Mouse (Mus musculus) embryonic facial prominence, embryonic 13.5 days (tissue): Measurements from ENCODE around the gene Kcnk4. TPM values are rescaled to one million over a fixed set of nuclear protein-coding genes. Genes with fewer than 3 reads are reported as not detected.
"Not testable (repeated sequence)": the region's sequence is repeated elsewhere in the genome, so short reads cannot be mapped to it uniquely, and the experiment has no call there.

Experiments
- ATAC-seq: fragments of 200-750 bp; cut with Nextera tagmentation; 2 replicates; pipeline ENCODE4 v1.8.0; 2017; ENCODE audit warnings: low read depth; ENCODE audit not compliant: insufficient number of reproducible peaks, insufficient read depth, low FRiP score, low TSS enrichment
- H3K27ac ChIP-seq: fragments of 300-500 bp; sonication (generic); 2 replicates; pipeline ENCODE4 v1.5.1; 2015; ENCODE audit warnings: moderate library complexity, mild to moderate bottlenecking, inconsistent platforms
- H3K27me3 ChIP-seq: fragments of 300-500 bp; sonication (generic); 2 replicates; pipeline ENCODE4 v1.6.1; 2015; ENCODE audit warnings: mild to moderate bottlenecking, inconsistent platforms
- H3K36me3 ChIP-seq: fragments of 300-500 bp; sonication (generic); 2 replicates; pipeline ENCODE4 v1.6.1; 2015; ENCODE audit warnings: mild to moderate bottlenecking, inconsistent platforms
- H3K4me1 ChIP-seq: fragments of 300-500 bp; sonication (generic); 2 replicates; pipeline ENCODE4 v1.6.1; 2015; ENCODE audit warnings: inconsistent platforms
- H3K4me2 ChIP-seq: fragments of 300-500 bp; sonication (generic); 2 replicates; pipeline ENCODE4 v1.6.1; 2015; ENCODE audit warnings: moderate library complexity, mild to moderate bottlenecking, inconsistent platforms
- H3K4me3 ChIP-seq: fragments of 300-500 bp; sonication (generic); 2 replicates; pipeline ENCODE4 v1.5.1; 2015; ENCODE audit warnings: mild to moderate bottlenecking, inconsistent platforms
- H3K9ac ChIP-seq: fragments of 300-500 bp; sonication (generic); 2 replicates; pipeline ENCODE4 v1.6.1; 2015; ENCODE audit warnings: mild to moderate bottlenecking, inconsistent platforms
- H3K9me3 ChIP-seq: fragments of 300-500 bp; sonication (generic); 2 replicates; pipeline ENCODE4 v1.6.1; 2016; ENCODE audit warnings: inconsistent platforms
- WGBS: fragments of 180-500 bp; shearing (Covaris S2); methylation state at CpG from one replicate; pipeline ENCODE4 v1.1.7; 2015; ENCODE audit warnings: mixed read lengths; 5-methylcytosine and 5-hydroxymethylcytosine counted together
- polyA plus RNA-seq: library from polyadenylated mRNA; unstranded; fragments of >200 nt; fragmentation: Nextera tagmentation; extraction: Ambion mirVana; gene quantifications from 2 replicates; pipeline ENCODE4 v1.2.1, GENCODE M21; 2015

Kcnk4 gene
- polyA plus RNA-seq, 1 experiment from 2014 or later, result 1.2 TPM

GRCm38 (mm10) chr19:6909507-6910289 is 24.6 kb downstream of the Kcnk4 start, which contains the start of the genes Trmt112 and Prdx5:
Gene Trmt112 (plus strand): TSS chr19:6909698.
Gene Prdx5 (minus strand): TSS chr19:6910106.
- peak within 1 kb of the TSS; percentile 81 for H3K4me2 ChIP-seq
- H3K4me3 ChIP-seq, result peak within 1 kb of the TSS; percentile 68
- under 1% methylated on average over 65 of the region's 65 CpGs for WGBS
- no peaks in the 10 kb centered on the region for H3K27me3 ChIP-seq
- H3K9ac ChIP-seq, result peak within 1 kb of the TSS; percentile 78
- no peaks in the 10 kb centered on the region for H3K9me3 ChIP-seq
- peaks cover 65% of the 10 kb centered on the region for H3K36me3 ChIP-seq
- ATAC-seq, result peak; percentile 89
- H3K4me1 ChIP-seq, result peaks cover 28% of the 10 kb centered on the region
- peak within 1 kb of the TSS; percentile 99 for H3K27ac ChIP-seq

- no peak for ATAC-seq
- Histone ChIP-seq H3K27ac (peak overlapping the region; percentile 99), H3K27me3 (no peaks in the 10 kb centered on the region), H3K4me1 (peaks cover 28% of the 10 kb centered on the region), H3K36me3 (peaks cover 66% of the 10 kb centered on the region), H3K9me3 (no peaks in the 10 kb centered on the region), H3K4me2 (peak overlapping the region; percentile 81), H3K9ac (peak overlapping the region; percentile 78), H3K4me3 (peak overlapping the region; percentile 68)
- WGBS, result 4% methylated on average over 11 of the region's 11 CpGs
These were observed 25.3 kb downstream of the Kcnk4 start for GRCm38 (mm10) chr19:6909021-6909420.

- peaks cover 28% of the 10 kb centered on the region for H3K4me1 ChIP-seq
- 78% methylated on average over 7 of the region's 7 CpGs for WGBS
- ATAC-seq, result no peak
- H3K27ac ChIP-seq, result no peak overlapping the region
- H3K9me3 ChIP-seq, result no peaks in the 10 kb centered on the region
- peak overlapping the region; percentile 68 for H3K4me3 ChIP-seq
- peaks cover 57% of the 10 kb centered on the region for H3K36me3 ChIP-seq
- peak overlapping the region; percentile 78 for H3K9ac ChIP-seq
- H3K27me3 ChIP-seq, result no peaks in the 10 kb centered on the region
- H3K4me2 ChIP-seq, result peak overlapping the region; percentile 81
These were observed 26.3 kb downstream of the Kcnk4 start for GRCm38 (mm10) chr19:6907811-6908540.

GRCm38 (mm10) chr19:6907094-6907493 is 27.2 kb downstream of the Kcnk4 start:
- Histone ChIP-seq H3K27me3 (no peaks in the 10 kb centered on the region), H3K4me1 (peaks cover 28% of the 10 kb centered on the region), H3K36me3 (peaks cover 48% of the 10 kb centered on the region), H3K9me3 (no peaks in the 10 kb centered on the region), H3K4me2 (no peak overlapping the region), H3K4me3 (no peak overlapping the region), H3K27ac (no peak overlapping the region), H3K9ac (peak overlapping the region; percentile 78; the same call in 1 of the 2 replicates)
- ATAC-seq, result no peak
- WGBS, result 93% methylated on average over 8 of the region's 8 CpGs

GRCm38 (mm10) chr19:6906199-6906598 is 28.1 kb downstream of the Kcnk4 start:
- no peak for ATAC-seq
- no peaks in the 10 kb centered on the region for H3K27me3 ChIP-seq
- no peak overlapping the region for H3K27ac ChIP-seq
- no peak overlapping the region for H3K4me3 ChIP-seq
- no peak overlapping the region for H3K4me2 ChIP-seq
- 81% methylated on average over 3 of the region's 3 CpGs for WGBS
- H3K36me3 ChIP-seq, result peaks cover 40% of the 10 kb centered on the region
- peaks cover 22% of the 10 kb centered on the region for H3K4me1 ChIP-seq
- H3K9ac ChIP-seq, result no peak overlapping the region
- H3K9me3 ChIP-seq, result no peaks in the 10 kb centered on the region

GRCm38 (mm10) chr19:6905498-6906159 is 28.7 kb downstream of the Kcnk4 start:
- H3K4me2 ChIP-seq, result no peak overlapping the region
- H3K27me3 ChIP-seq, result no peaks in the 10 kb centered on the region
- H3K9me3 ChIP-seq, result no peaks in the 10 kb centered on the region
- peaks cover 18% of the 10 kb centered on the region for H3K4me1 ChIP-seq
- peak overlapping the region; percentile 27; the same call in 1 of the 2 replicates for H3K9ac ChIP-seq
- WGBS, result 91% methylated on average over 11 of the region's 11 CpGs
- no peak overlapping the region; the same call in 1 of the 2 replicates for H3K4me3 ChIP-seq
- no peak overlapping the region for H3K27ac ChIP-seq
- peaks cover 37% of the 10 kb centered on the region for H3K36me3 ChIP-seq
- ATAC-seq, result no peak

- Histone ChIP-seq H3K27ac (no peak overlapping the region), H3K4me1 (peaks cover 18% of the 10 kb centered on the region), H3K4me3 (no peak overlapping the region), H3K27me3 (no peaks in the 10 kb centered on the region), H3K9ac (no peak overlapping the region), H3K36me3 (peaks cover 37% of the 10 kb centered on the region), H3K9me3 (no peaks in the 10 kb centered on the region), H3K4me2 (no peak overlapping the region)
- WGBS, result 77% methylated on average over 2 of the region's 2 CpGs
- no peak for ATAC-seq
These were observed 29.5 kb downstream of the Kcnk4 start for GRCm38 (mm10) chr19:6904846-6905245.

- Histone ChIP-seq H3K27me3 (no peaks in the 10 kb centered on the region), H3K27ac (no peak overlapping the region), H3K9me3 (no peaks in the 10 kb centered on the region), H3K9ac (no peak overlapping the region), H3K4me1 (peaks cover 10% of the 10 kb centered on the region), H3K4me2 (no peak overlapping the region), H3K4me3 (no peak overlapping the region), H3K36me3 (peaks cover 37% of the 10 kb centered on the region)
- WGBS, result 88% methylated on average over 1 of the region's 1 CpGs
- ATAC-seq, result no peak
These were observed 31.3 kb downstream of the Kcnk4 start for GRCm38 (mm10) chr19:6903031-6903430.

GRCm38 (mm10) chr19:6899641-6900040 is 34.7 kb downstream of the Kcnk4 start:
- H3K9me3 ChIP-seq, result peaks cover 6% of the 10 kb centered on the region; the same call in 1 of the 2 replicates
- 86% methylated on average over 4 of the region's 4 CpGs for WGBS
- H3K4me2 ChIP-seq, result no peak overlapping the region
- no peaks in the 10 kb centered on the region for H3K4me1 ChIP-seq
- peaks cover 8% of the 10 kb centered on the region; the same call in 1 of the 2 replicates for H3K36me3 ChIP-seq
- H3K27me3 ChIP-seq, result no peaks in the 10 kb centered on the region
- H3K9ac ChIP-seq, result no peak overlapping the region
- no peak overlapping the region for H3K4me3 ChIP-seq
- no peak for ATAC-seq
- H3K27ac ChIP-seq, result no peak overlapping the region

GRCm38 (mm10) chr19:6895608-6896305 is 38.6 kb downstream of the Kcnk4 start:
- ATAC-seq, H3K27ac ChIP-seq, H3K36me3 ChIP-seq, H3K4me3 ChIP-seq, H3K9me3 ChIP-seq, H3K4me1 ChIP-seq, H3K4me2 ChIP-seq, H3K9ac ChIP-seq, H3K27me3 ChIP-seq: not testable (repeated sequence)
- 82% methylated on average over 18 of the region's 18 CpGs for WGBS
